Mouse (Mus musculus) myocyte (in vitro differentiated cells): ENCODE measurements at regions not wholly inside any gene's neighbourhood (a gene's known extent, or its start where the extent isn't known, plus 50 kb on each side); places are given as distances from the start of the nearest gene placed in this dataset.

Experiments
- MAX ChIP-seq: IDR thresholded peaks from one replicate; pipeline ENCODE4 v1.6.1; 2011; ENCODE audit warnings: low read depth, mild to moderate bottlenecking, control low read depth
- MYOG ChIP-seq, 3 experiments: IDR thresholded peaks; one replicate each; pipeline ENCODE4 v1.6.1; 2011; ENCODE audit warnings: control low read depth in 2 of 3, low read depth in 2 of 3, mild to moderate bottlenecking in 2 of 3; ENCODE audit not compliant: insufficient read length in 2 of 3, control insufficient read depth in 1 of 3, insufficient read depth in 1 of 3
- POLR2A ChIP-seq: IDR thresholded peaks from one replicate; pipeline ENCODE4 v1.6.1; 2011; ENCODE audit warnings: low read depth, mild to moderate bottlenecking, control low read depth, moderate library complexity; ENCODE audit not compliant: insufficient read length
- POLR2AphosphoS2 ChIP-seq: IDR thresholded peaks from one replicate; pipeline ENCODE4 v1.6.1; 2011; ENCODE audit warnings: low read depth, control low read depth; ENCODE audit not compliant: insufficient read length
- TCF12 ChIP-seq: IDR thresholded peaks from one replicate; pipeline ENCODE4 v1.6.1; 2011; ENCODE audit warnings: mild to moderate bottlenecking, control low read depth; ENCODE audit not compliant: poor library complexity, insufficient read depth, severe bottlenecking
- USF1 ChIP-seq: IDR thresholded peaks from one replicate; pipeline ENCODE4 v1.6.1; 2011; ENCODE audit warnings: low read depth, mild to moderate bottlenecking, control low read depth, moderate library complexity

DNA sequence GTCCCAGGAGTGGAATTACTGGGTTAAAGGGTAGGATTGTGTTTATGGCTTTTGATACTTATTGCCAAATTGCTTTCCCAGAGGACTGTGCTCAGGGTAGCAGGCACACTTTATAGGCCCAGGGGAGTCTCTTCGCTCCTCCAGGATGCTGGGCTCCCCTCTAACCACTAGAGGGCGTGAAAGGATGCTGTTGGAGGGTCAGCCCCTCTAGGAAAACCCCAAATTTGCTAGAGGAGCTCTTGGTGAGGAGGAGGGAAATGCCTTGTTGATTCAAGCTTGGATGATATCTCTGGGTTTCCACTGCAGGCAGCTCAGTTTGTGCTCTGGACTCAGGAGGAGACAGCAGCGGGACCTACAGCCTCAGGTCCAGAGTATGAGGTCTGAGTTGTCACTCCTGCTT lies 58.8 kb downstream of the Nog start:
- TF ChIP-seq TCF12, result no peak
- no peak for TF ChIP-seq MAX
- no peak for TF ChIP-seq POLR2A
- TF ChIP-seq POLR2AphosphoS2, result no peak
- TF ChIP-seq MYOG (IDR thresholded peaks at IDR 0.05; ENCODE audit: control insufficient read depth in 1 of 3, insufficient read depth in 1 of 3, insufficient read length in 2 of 3, low read depth in 2 of 3), result no peak
- TF ChIP-seq USF1, result no peak
